Mouse (Mus musculus) heart, embryonic 16.5 days (tissue): ENCODE results near the gene Olfr1383. TPM values are rescaled to one million over a fixed set of nuclear protein-coding genes. Genes with fewer than 3 reads are reported as not detected.
"Not testable (repeated sequence)": the region's sequence is repeated elsewhere in the genome, so short reads cannot be mapped to it uniquely, and the experiment has no call there.

Source experiments
- ATAC-seq: fragments of 200-750 bp; cut with Nextera tagmentation; replicated peaks from 2 replicates; pipeline ENCODE4 v1.8.0; 2017; ENCODE audit warnings: moderate number of reproducible peaks; ENCODE audit not compliant: insufficient read depth, low FRiP score; ENCODE audit errors: extremely low read depth
- H3K27ac ChIP-seq: fragments of 300-500 bp; sonication (generic); 2 replicates; pipeline ENCODE4 v1.5.1; 2014; ENCODE audit warnings: mild to moderate bottlenecking, low read length, control low read depth, moderate library complexity
- H3K27me3 ChIP-seq: fragments of 300-500 bp; sonication (generic); 2 replicates; pipeline ENCODE4 v1.6.1; 2014; ENCODE audit warnings: low read length, mixed read lengths; ENCODE audit not compliant: control insufficient read depth, insufficient read depth
- H3K36me3 ChIP-seq: fragments of 300-500 bp; sonication (generic); 2 replicates; pipeline ENCODE4 v1.6.1; 2014; ENCODE audit not compliant: control insufficient read depth, insufficient read depth
- H3K4me1 ChIP-seq: fragments of 300-500 bp; sonication (generic); 2 replicates; pipeline ENCODE4 v1.6.1; 2014; ENCODE audit warnings: low read length, mixed read lengths; ENCODE audit not compliant: control insufficient read depth, insufficient read depth
- H3K4me2 ChIP-seq: fragments of 300-500 bp; sonication (generic); 2 replicates; pipeline ENCODE4 v1.6.1; 2014; ENCODE audit warnings: low read depth, mild to moderate bottlenecking, control low read depth, low read length
- H3K4me3 ChIP-seq: fragments of 300-500 bp; sonication (generic); 2 replicates; pipeline ENCODE4 v1.5.1; 2014; ENCODE audit warnings: mild to moderate bottlenecking, control low read depth, low read length
- H3K9ac ChIP-seq: fragments of 300-500 bp; sonication (generic); 2 replicates; pipeline ENCODE4 v1.6.1; 2014; ENCODE audit warnings: low read length, control low read depth
- H3K9me3 ChIP-seq: fragments of 300-500 bp; sonication (generic); replicated peaks from 2 replicates; pipeline ENCODE4 v1.6.1; 2016; ENCODE audit warnings: low read length; ENCODE audit not compliant: control insufficient read depth
- WGBS: fragments of 180-500 bp; shearing (Covaris S2); extraction: QIAGEN DNeasy Blood & Tissue Kit; methylation state at CpG from one replicate; pipeline ENCODE4 v1.1.7; 2014; 5-methylcytosine and 5-hydroxymethylcytosine counted together
- polyA plus RNA-seq: library from polyadenylated mRNA; unstranded; fragments of >200 nt; fragmentation: Nextera tagmentation; extraction: Ambion mirVana; gene quantifications from 2 replicates; pipeline ENCODE4 v1.2.1, GENCODE M21; 2015

The Olfr1383 gene
- not detected in 2 replicates for polyA plus RNA-seq

GRCm38 (mm10) chr11:49519348-49519747, at the start of gene Olfr1383:
Olfr1383 (plus strand) TSS chr11:49519648.
- no peaks in the 10 kb centered on the region for H3K36me3 ChIP-seq
- no peak within 1 kb of the TSS for H3K4me3 ChIP-seq
- no peak within 1 kb of the TSS for H3K4me2 ChIP-seq
- H3K27me3 ChIP-seq, result no peaks in the 10 kb centered on the region
- no peaks in the 10 kb centered on the region for H3K9me3 ChIP-seq
- no peak within 1 kb of the TSS for H3K27ac ChIP-seq
- no peaks in the 10 kb centered on the region for H3K4me1 ChIP-seq
- ATAC-seq, result no peak
- H3K9ac ChIP-seq, result no peak within 1 kb of the TSS

DNA sequence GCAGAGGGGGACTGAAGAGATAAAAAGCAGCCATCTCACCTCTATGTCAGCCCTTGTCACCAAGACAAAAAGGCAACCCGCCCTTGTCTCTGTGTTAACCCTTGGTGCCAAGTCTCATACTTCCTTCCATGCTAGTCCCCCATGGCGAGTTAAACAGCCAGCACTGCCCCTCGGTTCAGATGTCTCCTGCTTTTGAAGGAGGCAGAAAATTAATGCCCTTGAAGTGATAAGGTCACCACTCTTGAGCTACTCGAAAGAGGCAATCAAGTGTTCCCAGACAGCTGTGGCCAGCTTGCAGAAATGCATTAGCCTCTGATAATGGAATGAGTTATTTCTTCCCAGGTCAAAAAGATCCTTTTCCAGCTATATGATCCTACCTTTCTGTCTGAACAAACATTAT, 33.5 kb upstream of the Olfr1383 start:
- H3K4me3 ChIP-seq, result no peak overlapping the region
- no peak for ATAC-seq

DNA sequence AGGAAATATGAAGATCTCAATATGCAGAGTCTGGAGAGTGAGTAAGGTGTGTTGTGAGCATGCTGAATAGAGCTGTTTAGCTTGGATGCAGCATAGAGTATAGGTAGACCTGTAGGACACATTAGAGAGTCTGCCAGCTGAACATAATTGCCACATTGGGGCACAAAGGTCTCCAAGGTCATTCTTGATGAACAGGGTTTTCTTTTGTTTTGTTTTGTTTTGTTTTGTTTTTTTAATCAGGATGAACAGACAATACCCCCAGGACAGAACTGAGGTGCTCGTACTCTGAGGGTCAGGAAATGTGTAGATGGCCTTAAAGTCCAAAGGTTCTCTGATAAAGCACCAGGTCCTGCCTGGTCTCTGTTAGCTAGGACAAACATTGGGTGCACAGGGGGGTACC, 30.7 kb upstream of the Olfr1383 start, which contains the start of gene Olfr1385:
Gene Olfr1385, plus strand, starts transcription at position 301 of the 400 bp plus-strand sequence.
- not testable (repeated sequence) for H3K9ac ChIP-seq, H3K4me3 ChIP-seq, H3K27ac ChIP-seq, ATAC-seq, H3K4me2 ChIP-seq, H3K27me3 ChIP-seq, H3K9me3 ChIP-seq, H3K4me1 ChIP-seq, H3K36me3 ChIP-seq
- 62% methylated on average over 1 of the region's 1 CpGs for WGBS

More for the DNA sequence above, 33.5 kb upstream of the Olfr1383 start:
- Histone ChIP-seq H3K27ac (no peak overlapping the region), H3K27me3 (no peaks in the 10 kb centered on the region), H3K4me2 (no peak overlapping the region), H3K4me1 (no peaks in the 10 kb centered on the region), H3K36me3 (no peaks in the 10 kb centered on the region), H3K9ac (no peak overlapping the region), H3K9me3 (no peaks in the 10 kb centered on the region)
- 43% methylated on average over 4 of the region's 4 CpGs for WGBS

DNA sequence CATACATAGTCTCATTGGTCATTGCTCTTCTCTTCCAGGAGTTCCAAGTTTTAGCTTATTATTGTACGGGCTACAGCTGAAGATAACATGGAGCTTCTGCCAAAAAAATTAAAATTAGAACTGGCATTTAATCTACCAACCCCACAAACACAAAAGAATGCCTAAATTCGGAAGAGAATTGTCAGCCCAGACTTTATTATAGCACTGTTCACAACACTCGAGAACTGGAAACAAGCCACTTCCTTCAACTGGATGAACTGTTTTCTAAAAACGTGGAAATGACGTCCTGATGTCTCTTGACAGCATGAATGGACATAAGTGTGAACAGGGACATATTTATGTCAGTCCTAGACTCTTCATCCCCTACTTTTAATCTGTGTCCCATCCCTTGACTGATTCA, 1.4 kb upstream of the Olfr1383 start:
- 52% methylated on average over 5 of the region's 5 CpGs for WGBS
- Histone ChIP-seq H3K4me1 (no peaks in the 10 kb centered on the region), H3K36me3 (no peaks in the 10 kb centered on the region), H3K27ac (no peak overlapping the region), H3K4me2 (no peak overlapping the region), H3K4me3 (no peak overlapping the region), H3K27me3 (no peaks in the 10 kb centered on the region), H3K9me3 (no peaks in the 10 kb centered on the region), H3K9ac (no peak overlapping the region)
- ATAC-seq, result no peak

- Histone ChIP-seq H3K4me3 (no peak within 1 kb of the TSS), H3K27me3 (no peaks in the 10 kb centered on the region), H3K4me1 (no peaks in the 10 kb centered on the region), H3K9ac (no peak within 1 kb of the TSS), H3K4me2 (no peak within 1 kb of the TSS), H3K36me3 (no peaks in the 10 kb centered on the region), H3K9me3 (no peaks in the 10 kb centered on the region), H3K27ac (no peak within 1 kb of the TSS)
- no peak for ATAC-seq
- WGBS, result 74% methylated on average over 3 of the region's 3 CpGs
Measured at GRCm38 (mm10) chr11:49527947-49528346, 8.5 kb downstream of the Olfr1383 start, which contains the start of gene Olfr1382. Olfr1382 (plus strand) TSS chr11:49528247.

DNA sequence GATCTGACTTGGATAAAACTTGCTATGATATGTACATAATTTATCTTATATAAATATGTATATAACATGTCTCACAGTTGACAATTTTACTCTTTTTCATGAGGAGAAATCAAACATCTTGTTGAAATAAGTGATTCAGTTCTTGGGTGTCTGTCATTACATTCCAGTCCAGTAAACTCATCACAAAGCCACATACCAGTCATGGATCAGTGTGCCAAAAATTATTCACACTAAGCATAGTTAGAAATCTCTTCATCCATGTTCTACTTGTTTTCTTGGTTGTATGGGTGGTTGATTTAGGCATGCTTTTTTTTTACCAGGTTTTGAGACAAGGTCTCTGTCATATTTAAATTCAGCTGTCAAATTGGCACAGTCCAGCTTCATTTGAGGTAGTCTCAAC, 13.3 kb downstream of the Olfr1383 start:
- Histone ChIP-seq H3K9ac (no peak overlapping the region), H3K27me3 (no peaks in the 10 kb centered on the region), H3K36me3 (no peaks in the 10 kb centered on the region), H3K4me3 (no peak overlapping the region), H3K4me1 (no peaks in the 10 kb centered on the region), H3K4me2 (no peak overlapping the region), H3K9me3 (no peaks in the 10 kb centered on the region), H3K27ac (no peak overlapping the region)
- ATAC-seq, result no peak

DNA sequence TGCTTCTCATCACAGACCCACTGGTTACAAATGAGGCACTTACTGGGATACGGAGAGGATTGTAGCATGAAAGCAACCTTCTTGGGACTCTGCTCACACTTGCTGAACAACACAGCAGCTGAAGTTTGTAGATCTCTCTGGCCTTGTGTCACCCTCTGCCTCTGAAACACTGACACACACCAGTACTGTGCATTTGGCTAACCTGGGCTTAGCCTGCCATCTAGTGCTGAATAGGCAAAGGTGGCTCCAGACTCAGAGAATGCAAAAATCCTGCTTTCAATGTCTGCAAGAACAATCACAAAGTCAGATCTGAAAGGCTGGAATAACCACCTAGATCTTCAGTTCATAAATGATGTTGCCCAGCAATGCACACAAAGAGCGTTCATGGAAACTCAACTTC, 17.2 kb downstream of the Olfr1383 start:
- not testable (repeated sequence) for H3K27me3 ChIP-seq, H3K36me3 ChIP-seq, H3K9ac ChIP-seq, ATAC-seq, H3K4me2 ChIP-seq, H3K27ac ChIP-seq, H3K4me1 ChIP-seq, H3K4me3 ChIP-seq, H3K9me3 ChIP-seq
- WGBS, result 81% methylated on average over 2 of the region's 2 CpGs

GRCm38 (mm10) chr11:49543149-49543548, 23.7 kb downstream of the Olfr1383 start, which contains the start of gene Olfr1381:
Olfr1381 (plus strand) TSS chr11:49543449.
- ATAC-seq, H3K27me3 ChIP-seq, H3K4me1 ChIP-seq, H3K4me2 ChIP-seq, H3K36me3 ChIP-seq, H3K4me3 ChIP-seq, H3K9me3 ChIP-seq, H3K27ac ChIP-seq, H3K9ac ChIP-seq: not testable (repeated sequence)
- WGBS, result 72% methylated on average over 3 of the region's 3 CpGs

DNA sequence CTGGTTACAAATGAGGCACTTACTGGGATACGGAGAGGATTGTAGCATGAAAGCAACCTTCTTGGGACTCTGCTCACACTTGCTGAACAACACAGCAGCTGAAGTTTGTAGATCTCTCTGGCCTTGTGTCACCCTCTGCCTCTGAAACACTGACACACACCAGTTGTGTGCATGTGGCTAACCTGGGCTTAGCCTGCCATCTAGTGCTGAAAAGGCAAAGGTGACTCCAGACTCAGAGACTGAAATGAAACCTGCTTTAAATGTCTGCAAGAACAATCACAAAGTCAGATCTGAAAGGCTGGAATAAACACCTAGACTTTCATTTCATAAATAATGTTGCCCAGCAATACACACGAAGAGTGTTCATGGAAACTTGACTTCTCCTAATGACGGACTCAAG, 34.6 kb downstream of the Olfr1383 start:
- not testable (repeated sequence) for H3K4me2 ChIP-seq, H3K9me3 ChIP-seq, ATAC-seq, H3K9ac ChIP-seq, H3K4me1 ChIP-seq, H3K27ac ChIP-seq, H3K36me3 ChIP-seq, H3K4me3 ChIP-seq, H3K27me3 ChIP-seq
- WGBS, result 69% methylated on average over 3 of the region's 3 CpGs

- not testable (repeated sequence) for H3K4me3 ChIP-seq, H3K27me3 ChIP-seq, H3K36me3 ChIP-seq, H3K9me3 ChIP-seq, H3K9ac ChIP-seq, H3K4me2 ChIP-seq, H3K27ac ChIP-seq, H3K4me1 ChIP-seq, ATAC-seq
- WGBS, result 71% methylated on average over 5 of the region's 5 CpGs
Measured at GRCm38 (mm10) chr11:49556578-49556977, 37.1 kb downstream of the Olfr1383 start, which contains the start of gene Olfr1380. Olfr1380 (plus strand) TSS chr11:49556878.
